Mouse (Mus musculus) E14TG2a.4 (cell line): ENCODE results near the gene Kif27.

Source experiments
- CTCF ChIP-seq: conservative IDR thresholded peaks from 2 replicates; pipeline ENCODE4 v1.5.1; 2014; ENCODE audit warnings: low read length
- POU5F1 ChIP-seq: IDR thresholded peaks from 2 replicates; pipeline ENCODE4 v1.6.1; 2014; ENCODE audit warnings: low read length, borderline replicate concordance

- peak; percentile 20; the same call in 1 of the 2 replicates for TF ChIP-seq CTCF
- no peak for TF ChIP-seq POU5F1
Measured at GRCm38 (mm10) chr13:58289308-58289707, 69.6 kb downstream of the Kif27 start.
